ENCODE assay signal across 8 mouse cellular contexts in genomic region chr12:95694507-95694906, GRCm38 (mm10). TPM values are rescaled to one million over a fixed set of nuclear protein-coding genes. Genes with fewer than 3 reads are reported as not detected.
DNase-seq lines count a peak whose midpoint lies in the region; ATAC-seq and TF ChIP-seq lines count a peak whose summit lies in the region.

No protein-coding gene starts in this region.

- H3K79me2 ChIP-seq in C2C12 (ENCODE audit: control insufficient read depth, insufficient read depth) = peaks cover 44% of the 10 kb centered on the region

- TF ChIP-seq CTCF in gastrocnemius, adult 2 months (IDR thresholded peaks at IDR 0.05) = no peak
- no peak for TF ChIP-seq CTCF in C2C12 (IDR thresholded peaks at IDR 0.05; ENCODE audit: control insufficient read depth, insufficient read depth, insufficient read length)

- no peak for DNase-seq in gastrocnemius, adult 2 months
- DNase-seq in gastrocnemius, adult 8-10 months (ENCODE audit: low spot score in 2 of 2) = no peak
- DNase-seq in cerebellum, adult 11-12 months = no peak
- DNase-seq in right cerebral cortex, postnatal 25 days = no peak
- DNase-seq in cerebellum, postnatal 14 days = no peak

- no peak for ATAC-seq in heart, embryonic 15.5 days (replicated peaks; ENCODE audit: insufficient number of reproducible peaks, insufficient read depth, low FRiP score, low read depth)
- ATAC-seq in liver, embryonic 16.5 days (ENCODE audit: low read depth) = no peak

- peak overlapping the region; percentile 86 for H3K9ac ChIP-seq in heart, embryonic 15.5 days
- no peak overlapping the region for H3K9ac ChIP-seq in liver, embryonic 16.5 days (ENCODE audit: low read depth, low read length)

- H3K27ac ChIP-seq in gastrocnemius, adult 2 months = peak overlapping the region; percentile 90
- peak overlapping the region; percentile 95 for H3K27ac ChIP-seq in heart, embryonic 15.5 days
- no peak overlapping the region for H3K27ac ChIP-seq in liver, embryonic 16.5 days (ENCODE audit: low read length)

- H3K36me3 ChIP-seq in C2C12 (ENCODE audit: control insufficient read depth, insufficient read depth) = no peaks in the 10 kb centered on the region
- no peaks in the 10 kb centered on the region for H3K36me3 ChIP-seq in heart, embryonic 15.5 days
- H3K36me3 ChIP-seq in liver, embryonic 16.5 days (ENCODE audit: control insufficient read depth, insufficient read depth) = no peaks in the 10 kb centered on the region

- peaks cover 35% of the 10 kb centered on the region for H3K79me3 ChIP-seq in C2C12 (ENCODE audit: low read depth)

- no peaks in the 10 kb centered on the region for H3K9me3 ChIP-seq in heart, embryonic 15.5 days (replicated peaks)
- H3K9me3 ChIP-seq in liver, embryonic 16.5 days (replicated peaks; ENCODE audit: control insufficient read depth, low read length) = no peaks in the 10 kb centered on the region

- no peaks in the 10 kb centered on the region for H3K27me3 ChIP-seq in C2C12 (ENCODE audit: control insufficient read depth, insufficient read depth, insufficient read length)
- no peaks in the 10 kb centered on the region for H3K27me3 ChIP-seq in heart, embryonic 15.5 days
- H3K27me3 ChIP-seq in liver, embryonic 16.5 days (ENCODE audit: control insufficient read depth, insufficient read depth, low read depth, low read length) = peaks cover 63% of the 10 kb centered on the region

- peaks cover 37% of the 10 kb centered on the region for H3K4me1 ChIP-seq in heart, embryonic 15.5 days (replicated peaks)
- H3K4me1 ChIP-seq in liver, embryonic 16.5 days (ENCODE audit: control insufficient read depth, low read depth, low read length) = no peaks in the 10 kb centered on the region

- peak overlapping the region; percentile 46 for H3ac ChIP-seq in C2C12 (ENCODE audit: control insufficient read depth, insufficient read length, low read depth)

- intact Hi-C loops in gastrocnemius, adult 2 months (cut with DNase I) = no loop called here

- H3K4me2 ChIP-seq in heart, embryonic 15.5 days = peak overlapping the region; percentile 93
- H3K4me2 ChIP-seq in liver, embryonic 16.5 days (ENCODE audit: low read depth, low read length) = peak overlapping the region; percentile 61

- peak overlapping the region; percentile 73 for H3K4me3 ChIP-seq in gastrocnemius, adult 2 months
- H3K4me3 ChIP-seq in C2C12 (ENCODE audit: insufficient read depth, poor library complexity, severe bottlenecking) = peak overlapping the region; percentile 79
- peak overlapping the region; percentile 95 for H3K4me3 ChIP-seq in heart, embryonic 15.5 days
- peak overlapping the region; percentile 57 for H3K4me3 ChIP-seq in liver, embryonic 16.5 days (ENCODE audit: low read depth, low read length)

- WGBS in heart, embryonic 15.5 days = under 1% methylated on average over 8 of the region's 8 CpGs
- 1% methylated on average over 8 of the region's 8 CpGs for WGBS in liver, embryonic 16.5 days (ENCODE audit: insufficient replicate concordance)

TF ChIP-seq in C2C12, 6 proteins besides CTCF, POLR2A, EP300 and RAD21:
- TF ChIP-seq CEBPB (IDR thresholded peaks at IDR 0.05; ENCODE audit: low read depth) (no peak), USF1 (IDR thresholded peaks at IDR 0.05; ENCODE audit: low read depth) (no peak), MYOG (IDR thresholded peaks at IDR 0.05; ENCODE audit: control insufficient read depth, extremely low read depth, insufficient read length) (no peak), FOSL1 (IDR thresholded peaks at IDR 0.05; ENCODE audit: insufficient read depth, low read length, poor library complexity, severe bottlenecking) (no peak), MYOD1 (IDR thresholded peaks at IDR 0.05; ENCODE audit: control insufficient read depth, insufficient read length, low read depth) (no peak), MAX (IDR thresholded peaks at IDR 0.05) (no peak)

RNA-seq across cellular contexts. Expression of gene Flrt2, which starts 2.5 kb away (rescaled TPM):
- total RNA-seq in gastrocnemius, adult 2 months (2021) = 1 to 10 TPM; 4.5 to 9.1 TPM
- total RNA-seq in gastrocnemius, adult 8-10 months (2022) = 1 to 10 TPM; 4.5 to 6.6 (median 5.8) TPM
- 7.6 TPM for polyA plus RNA-seq in C2C12 (2012; fragmentation: generic; extraction: Trizol)
- 19.2 and 24.9 TPM in 2 replicates for polyA plus RNA-seq in heart, embryonic 15.5 days (2015; fragmentation: Nextera tagmentation; extraction: Ambion mirVana)
- polyA plus RNA-seq in liver, embryonic 16.5 days (2015; fragmentation: Nextera tagmentation; extraction: Ambion mirVana) = 0.75 and 0.85 TPM in 2 replicates
